Mouse (Mus musculus) MEL (cell line): Measurements from ENCODE around the gene 5830473C10Rik.

Source experiments
- CTCF ChIP-seq, 3 experiments: IDR thresholded peaks in 2 of 3; conservative IDR thresholded peaks in 1 of 3; 2 replicates each; pipeline ENCODE4 v1.5.1; 2011 to 2012; ENCODE audit warnings: low read length in 3 of 3, low read depth in 2 of 3, mild to moderate bottlenecking in 2 of 3, improper control_type of control experiment in 1 of 3, inconsistent platforms in 1 of 3, mixed read lengths in 1 of 3, moderate library complexity in 1 of 3; ENCODE audit not compliant: control insufficient read depth in 1 of 3, insufficient read depth in 1 of 3, poor library complexity in 1 of 3, severe bottlenecking in 1 of 3
- GATA1 ChIP-seq: IDR thresholded peaks from 2 replicates; pipeline ENCODE4 v1.6.1; 2011; ENCODE audit warnings: low read depth, low read length, improper control_type of control experiment
- JUND ChIP-seq: IDR thresholded peaks from 2 replicates; pipeline ENCODE4 v1.6.1; 2011; ENCODE audit warnings: low read depth, mild to moderate bottlenecking, improper control_type of control experiment, low read length
- MAFK ChIP-seq: IDR thresholded peaks from 2 replicates; pipeline ENCODE4 v1.6.1; 2011; ENCODE audit warnings: low read depth, mild to moderate bottlenecking, low read length, improper control_type of control experiment, borderline replicate concordance
- MXI1 ChIP-seq: IDR thresholded peaks from 2 replicates; pipeline ENCODE4 v1.6.1; 2011; ENCODE audit warnings: mild to moderate bottlenecking, low read depth, low read length, improper control_type of control experiment
- POLR2A ChIP-seq, 2 experiments: IDR thresholded peaks; 2 replicates each; pipeline ENCODE4 v1.6.1; 2011 to 2012; ENCODE audit warnings: low read length in 2 of 2, mild to moderate bottlenecking in 2 of 2, control low read depth in 1 of 2, improper control_type of control experiment in 1 of 2, low read depth in 1 of 2, moderate library complexity in 1 of 2; ENCODE audit not compliant: control insufficient read depth in 1 of 2, insufficient read depth in 1 of 2, poor library complexity in 1 of 2
- SIN3A ChIP-seq: IDR thresholded peaks from 2 replicates; pipeline ENCODE4 v1.6.1; 2012; ENCODE audit warnings: low read length, improper control_type of control experiment, inconsistent platforms

- TF ChIP-seq CTCF (IDR thresholded peaks at IDR 0.05 in 2 of 3, conservative IDR thresholded peaks at IDR 0.05 in 1 of 3; ENCODE audit: control insufficient read depth in 1 of 3, insufficient read depth in 1 of 3, low read depth in 2 of 3, low read length in 3 of 3, poor library complexity in 1 of 3, severe bottlenecking in 1 of 3) (no peak), SIN3A (no peak), MAFK (no peak), POLR2A (IDR thresholded peaks at IDR 0.05; ENCODE audit: control insufficient read depth in 1 of 2, insufficient read depth in 1 of 2, low read depth in 1 of 2, low read length in 2 of 2, poor library complexity in 1 of 2) (no peak), MXI1 (no peak), GATA1 (no peak), JUND (no peak)
These were observed 64.0 kb downstream of the 5830473C10Rik start for GRCm38 (mm10) chr5:90624708-90625425.
